Mouse (Mus musculus): Measurements from ENCODE around the gene Slc9a4. TPM values are rescaled to one million over a fixed set of nuclear protein-coding genes. Genes with fewer than 3 reads are reported as not detected.

The Slc9a4 gene
- 0.31 and 0.33 TPM in 2 replicates for total RNA-seq (2014; rRNA removed)
- polyA plus RNA-seq (2015; fragmentation: Nextera tagmentation; extraction: Ambion mirVana), result 0.13 and 0.15 TPM in 2 replicates

DNA sequence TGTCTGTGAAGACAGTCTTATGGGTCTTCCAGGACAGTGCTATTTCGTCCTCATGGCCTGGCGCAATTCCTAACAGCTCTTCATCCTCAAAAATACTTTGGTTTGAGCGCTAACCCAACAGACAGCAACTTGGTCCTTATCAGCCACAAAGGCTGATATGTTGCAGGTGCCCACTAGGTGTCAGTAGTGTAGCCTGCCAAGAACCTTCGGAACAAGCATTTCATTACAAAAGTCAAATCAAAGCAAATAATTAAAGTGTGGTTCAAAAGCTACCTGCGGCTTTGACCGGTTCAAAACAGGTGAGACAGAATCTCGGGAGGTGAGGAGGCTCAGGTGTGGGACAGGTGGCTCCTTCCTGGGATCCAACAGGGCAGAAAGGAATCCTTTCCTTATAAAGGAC, at the start of gene Slc9a4:
Slc9a4 (plus strand) TSS at position 298 of the 400 bp plus-strand sequence.
- DNase-seq, result peak; percentile 74
- no peak for ATAC-seq

DNA sequence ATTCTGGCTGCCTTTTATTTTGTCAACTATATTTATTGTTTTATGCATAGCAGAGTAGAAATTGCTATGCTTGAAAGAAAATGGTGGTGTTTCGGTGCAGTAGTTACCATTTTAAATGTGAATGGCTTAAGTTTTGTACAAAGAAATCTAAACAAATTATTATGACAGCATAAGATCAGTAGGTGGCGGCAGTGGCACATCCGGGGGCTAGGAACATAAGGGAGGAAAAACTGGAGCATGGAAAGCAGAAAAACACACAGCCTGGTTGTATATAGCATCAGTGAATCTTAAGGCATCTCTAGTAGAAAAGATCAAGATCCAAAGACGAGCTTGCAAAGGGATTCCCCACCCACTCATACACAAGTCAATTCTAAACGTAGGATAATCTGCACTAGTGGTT, 42.3 kb upstream of the Slc9a4 start:
- DNase-seq, result no peak
- Histone ChIP-seq H3K4me2 (ENCODE audit: low read depth) (no peak overlapping the region), H3K27me3 (ENCODE audit: insufficient read depth, low read length) (no peaks in the 10 kb centered on the region), H3K9ac (no peak overlapping the region), H3K4me3 (ENCODE audit: low read depth, low read length) (no peak overlapping the region), H3K36me3 (ENCODE audit: insufficient read depth) (no peaks in the 10 kb centered on the region), H3K27ac (ENCODE audit: low read depth, low read length) (no peak overlapping the region), H3K9me3 (ENCODE audit: low read length) (no peaks in the 10 kb centered on the region), H3K4me1 (ENCODE audit: insufficient read depth) (no peaks in the 10 kb centered on the region)
- no peak for ATAC-seq
- peak; percentile 32 for TF ChIP-seq CTCF (IDR thresholded peaks at IDR 0.05; ENCODE audit: low read depth)
- 80% methylated on average over 5 of the region's 5 CpGs for WGBS

More for the DNA sequence above, at the start of gene Slc9a4:
- Histone ChIP-seq H3K27ac (ENCODE audit: low read depth, low read length) (no peak within 1 kb of the TSS), H3K4me2 (ENCODE audit: low read depth) (no peak within 1 kb of the TSS), H3K4me1 (ENCODE audit: insufficient read depth) (no peaks in the 10 kb centered on the region), H3K27me3 (ENCODE audit: insufficient read depth, low read length) (no peaks in the 10 kb centered on the region), H3K9ac (no peak within 1 kb of the TSS), H3K9me3 (ENCODE audit: low read length) (no peaks in the 10 kb centered on the region), H3K4me3 (ENCODE audit: low read depth, low read length) (no peak within 1 kb of the TSS), H3K36me3 (ENCODE audit: insufficient read depth) (no peaks in the 10 kb centered on the region)
- 10% methylated on average over 7 of the region's 7 CpGs for WGBS
- TF ChIP-seq CTCF (IDR thresholded peaks at IDR 0.05; ENCODE audit: low read depth), result peak; percentile 90

DNA sequence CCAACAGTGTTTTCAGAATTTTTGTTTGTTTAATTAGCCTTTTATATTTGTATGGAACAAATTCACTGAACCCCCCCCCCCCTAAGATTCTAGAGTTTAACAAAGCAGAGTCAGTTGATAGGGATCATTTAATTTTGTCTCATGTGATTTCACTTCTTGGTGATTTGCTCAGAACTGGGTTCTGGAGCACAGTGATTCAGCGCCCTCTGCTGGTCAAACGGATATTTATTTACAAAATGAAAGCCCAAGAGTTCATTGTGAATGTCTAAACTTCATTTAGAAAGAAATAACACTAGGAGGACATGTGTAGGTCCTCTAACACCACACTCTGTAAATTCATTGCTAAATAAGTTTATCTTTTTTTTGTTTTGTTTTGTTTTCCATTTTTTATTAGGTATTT, 35.2 kb upstream of the Slc9a4 start:
- Histone ChIP-seq H3K4me2 (ENCODE audit: low read depth) (no peak overlapping the region), H3K4me1 (ENCODE audit: insufficient read depth) (no peaks in the 10 kb centered on the region; the same call in 1 of the 2 replicates), H3K27ac (ENCODE audit: low read depth, low read length) (no peak overlapping the region), H3K9me3 (ENCODE audit: low read length) (no peaks in the 10 kb centered on the region), H3K9ac (no peak overlapping the region), H3K36me3 (ENCODE audit: insufficient read depth) (no peaks in the 10 kb centered on the region), H3K4me3 (ENCODE audit: low read depth, low read length) (no peak overlapping the region), H3K27me3 (ENCODE audit: insufficient read depth, low read length) (no peaks in the 10 kb centered on the region)
- DNase-seq (peak; percentile 83), ATAC-seq (peak; percentile 53; the same call in 1 of the 2 replicates)
- TF ChIP-seq CTCF (IDR thresholded peaks at IDR 0.05; ENCODE audit: low read depth), result peak; percentile 80
- 0% methylated on average over 2 of the region's 2 CpGs for WGBS

DNA sequence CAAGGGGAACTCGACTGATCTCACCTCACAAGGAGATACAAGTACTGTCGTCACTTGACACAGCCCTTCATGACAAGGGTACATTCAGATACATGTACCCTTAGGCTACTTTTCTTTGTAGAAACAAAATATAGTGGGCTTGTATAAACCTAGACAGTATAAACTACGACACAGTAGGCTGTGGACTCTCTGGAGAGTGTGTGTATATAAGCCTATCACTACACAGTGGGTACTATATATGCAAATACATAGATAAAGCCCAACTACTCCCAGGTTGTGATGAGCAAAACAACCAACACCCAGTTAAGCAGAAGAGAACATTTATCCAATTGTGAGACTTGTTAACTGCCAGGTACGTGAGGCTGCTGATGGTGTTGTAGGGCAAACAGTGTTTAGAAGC, 33.2 kb upstream of the Slc9a4 start:
- no peaks in the 10 kb centered on the region for H3K9me3 ChIP-seq (ENCODE audit: low read length)
- H3K4me1 ChIP-seq (ENCODE audit: insufficient read depth), result no peaks in the 10 kb centered on the region; the same call in 1 of the 2 replicates
- no peaks in the 10 kb centered on the region for H3K36me3 ChIP-seq (ENCODE audit: insufficient read depth)
- TF ChIP-seq CTCF (IDR thresholded peaks at IDR 0.05; ENCODE audit: low read depth), result no peak
- H3K27ac ChIP-seq (ENCODE audit: low read depth, low read length), result no peak overlapping the region
- 74% methylated on average over 4 of the region's 4 CpGs for WGBS
- no peak for ATAC-seq
- H3K4me2 ChIP-seq (ENCODE audit: low read depth), result no peak overlapping the region
- no peak overlapping the region for H3K9ac ChIP-seq
- DNase-seq, result no peak
- no peaks in the 10 kb centered on the region for H3K27me3 ChIP-seq (ENCODE audit: insufficient read depth, low read length)
- H3K4me3 ChIP-seq (ENCODE audit: low read depth, low read length), result no peak overlapping the region

DNA sequence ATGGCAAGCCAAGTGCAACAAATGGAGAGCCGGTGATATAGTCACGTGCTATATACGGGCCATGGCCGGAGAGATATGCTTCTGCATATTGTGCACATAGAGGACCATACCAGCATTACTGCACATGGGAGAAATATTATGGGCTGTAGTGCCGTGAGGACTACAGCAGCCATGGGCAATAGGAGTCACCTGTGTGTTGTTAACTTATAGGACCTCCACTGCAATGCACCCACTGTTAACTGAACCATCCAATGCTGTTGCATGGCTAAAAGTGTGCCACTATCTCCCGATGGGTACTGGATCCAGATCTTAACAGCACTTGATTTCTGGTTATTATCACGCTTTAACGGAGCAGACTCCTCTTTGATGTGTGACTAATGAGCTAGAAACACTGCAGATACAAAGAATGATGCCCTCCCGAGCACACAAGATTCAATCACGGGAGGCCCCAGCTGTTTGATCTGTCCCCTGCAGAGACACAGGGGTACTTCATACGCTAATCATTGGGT, 32.8 kb upstream of the Slc9a4 start:
- Histone ChIP-seq H3K4me3 (ENCODE audit: low read depth, low read length) (no peak overlapping the region), H3K9me3 (ENCODE audit: low read length) (no peaks in the 10 kb centered on the region), H3K9ac (no peak overlapping the region), H3K27me3 (ENCODE audit: insufficient read depth, low read length) (no peaks in the 10 kb centered on the region), H3K27ac (ENCODE audit: low read depth, low read length) (no peak overlapping the region), H3K36me3 (ENCODE audit: insufficient read depth) (no peaks in the 10 kb centered on the region), H3K4me1 (ENCODE audit: insufficient read depth) (no peaks in the 10 kb centered on the region; the same call in 1 of the 2 replicates), H3K4me2 (ENCODE audit: low read depth) (no peak overlapping the region)
- no peak for TF ChIP-seq CTCF (IDR thresholded peaks at IDR 0.05; ENCODE audit: low read depth)
- WGBS, result 52% methylated on average over 11 of the region's 11 CpGs
- DNase-seq (peak; percentile 7), ATAC-seq (peak; percentile 45)

DNA sequence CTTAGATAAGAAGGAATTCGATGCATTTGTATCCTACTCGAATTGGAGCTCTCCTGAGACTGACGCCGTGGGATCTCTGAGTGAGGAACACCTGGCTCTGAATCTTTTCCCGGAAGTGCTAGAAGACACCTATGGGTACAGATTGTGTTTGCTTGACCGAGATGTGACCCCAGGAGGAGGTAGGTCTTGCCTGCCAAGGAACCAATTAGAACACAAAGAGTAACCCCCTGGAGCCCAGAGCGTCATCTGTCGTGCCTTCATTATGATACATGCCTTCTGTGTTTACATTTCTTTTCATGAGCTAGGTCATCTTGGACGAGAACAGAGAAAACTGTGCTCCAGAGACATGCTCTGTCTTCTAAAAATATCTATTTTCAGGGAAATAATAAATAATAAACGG, 32.1 kb upstream of the Slc9a4 start:
- WGBS, result 48% methylated on average over 10 of the region's 10 CpGs
- no peak for DNase-seq
- Histone ChIP-seq H3K4me2 (ENCODE audit: low read depth) (no peak overlapping the region), H3K27me3 (ENCODE audit: insufficient read depth, low read length) (no peaks in the 10 kb centered on the region), H3K27ac (ENCODE audit: low read depth, low read length) (no peak overlapping the region), H3K36me3 (ENCODE audit: insufficient read depth) (no peaks in the 10 kb centered on the region), H3K4me3 (ENCODE audit: low read depth, low read length) (no peak overlapping the region), H3K9ac (no peak overlapping the region), H3K9me3 (ENCODE audit: low read length) (no peaks in the 10 kb centered on the region), H3K4me1 (ENCODE audit: insufficient read depth) (no peaks in the 10 kb centered on the region; the same call in 1 of the 2 replicates)
- TF ChIP-seq CTCF (IDR thresholded peaks at IDR 0.05; ENCODE audit: low read depth), result no peak
- ATAC-seq, result no peak

DNA sequence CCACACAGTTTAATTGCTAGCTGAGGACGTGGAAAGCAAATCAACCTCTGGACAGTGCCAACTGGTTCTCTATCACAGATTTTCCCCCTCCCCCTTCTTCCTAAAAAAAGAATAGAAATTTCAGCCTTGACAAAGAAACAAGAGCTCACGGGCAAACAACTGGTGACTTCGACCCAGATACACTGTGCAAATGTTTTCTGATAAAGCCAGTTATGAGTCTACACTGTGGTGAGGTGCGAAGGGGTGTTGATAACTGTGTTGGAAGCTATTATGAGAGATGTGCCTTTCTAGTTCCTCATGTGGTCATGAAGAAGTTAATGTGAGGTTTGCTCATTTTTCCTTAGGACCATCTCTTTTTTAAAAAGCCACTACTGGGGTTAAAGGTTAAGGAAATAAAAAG, 10.5 kb upstream of the Slc9a4 start:
- no peak for TF ChIP-seq CTCF (IDR thresholded peaks at IDR 0.05; ENCODE audit: low read depth)
- Histone ChIP-seq H3K9me3 (ENCODE audit: low read length) (no peaks in the 10 kb centered on the region), H3K36me3 (ENCODE audit: insufficient read depth) (no peaks in the 10 kb centered on the region)

More for the DNA sequence above, 10.5 kb upstream of the Slc9a4 start:
- H3K4me2 ChIP-seq (ENCODE audit: low read depth), result no peak overlapping the region
- H3K27ac ChIP-seq (ENCODE audit: low read depth, low read length), result no peak overlapping the region
- DNase-seq (no peak), ATAC-seq (no peak)
- 74% methylated on average over 4 of the region's 4 CpGs for WGBS
- no peaks in the 10 kb centered on the region for H3K27me3 ChIP-seq (ENCODE audit: insufficient read depth, low read length)
- no peak overlapping the region for H3K9ac ChIP-seq
- no peak overlapping the region for H3K4me3 ChIP-seq (ENCODE audit: low read depth, low read length)
- no peaks in the 10 kb centered on the region for H3K4me1 ChIP-seq (ENCODE audit: insufficient read depth)

Measured in forebrain, postnatal 0 days (tissue).